In genomic region chr3:133339411-133339823, GRCm38 (mm10) we compare ENCODE assay signal across 8 mouse cellular contexts. TPM values are rescaled to one million over a fixed set of nuclear protein-coding genes. Genes with fewer than 3 reads are reported as not detected.
DNase-seq lines count a peak whose midpoint lies in the region; ATAC-seq lines count a peak whose summit lies in the region.

No protein-coding gene starts in this region.

- H3K27me3 ChIP-seq in intestine, embryonic 16.5 days (replicated peaks; ENCODE audit: control insufficient read depth, insufficient read depth, low read length), result no peaks in the 10 kb centered on the region
- H3K27me3 ChIP-seq in stomach, embryonic 15.5 days (replicated peaks), result no peaks in the 10 kb centered on the region

- DNase-seq in heart, adult 11 months, result peak; percentile 92
- DNase-seq in heart, postnatal 25 days (ENCODE audit: low spot score), result no peak
- DNase-seq in Muller cell, postnatal 12 days (ENCODE audit: inconsistent ontology term), result peak; percentile 31
- DNase-seq in gastrocnemius, postnatal 14 days, result peak; percentile 44
- DNase-seq in lung, postnatal 36 days, result peak; percentile 38
- DNase-seq in embryo, embryonic 10 days (ENCODE audit: low spot score), result no peak

- peak; percentile 80 for ATAC-seq in intestine, embryonic 16.5 days
- ATAC-seq in stomach, embryonic 15.5 days (ENCODE audit: insufficient read depth, low FRiP score, low read depth), result peak; percentile 78

- H3K27ac ChIP-seq in intestine, embryonic 16.5 days (ENCODE audit: low read length), result no peak overlapping the region
- H3K27ac ChIP-seq in stomach, embryonic 15.5 days, result no peak overlapping the region

- no peak overlapping the region for H3K4me3 ChIP-seq in intestine, embryonic 16.5 days (ENCODE audit: low read length)
- H3K4me3 ChIP-seq in stomach, embryonic 15.5 days (replicated peaks), result no peak overlapping the region

- intact Hi-C loops in heart, postnatal 25 days (cut with DNase I), result no loop called here
- intact Hi-C loops in gastrocnemius, postnatal 14 days (cut with DNase I; ENCODE audit: low total_unique reads), result no loop called here

- peaks cover 6% of the 10 kb centered on the region; the same call in 1 of the 2 replicates for H3K36me3 ChIP-seq in intestine, embryonic 16.5 days (ENCODE audit: control insufficient read depth, insufficient read depth, low read length)
- H3K36me3 ChIP-seq in stomach, embryonic 15.5 days, result peaks cover 10% of the 10 kb centered on the region; the same call in 1 of the 2 replicates

- no peaks in the 10 kb centered on the region for H3K9me3 ChIP-seq in intestine, embryonic 16.5 days (ENCODE audit: control insufficient read depth, low read length)
- no peaks in the 10 kb centered on the region for H3K9me3 ChIP-seq in stomach, embryonic 15.5 days

- H3K4me1 ChIP-seq in intestine, embryonic 16.5 days (ENCODE audit: control insufficient read depth, insufficient read depth, low read length), result peaks cover 6% of the 10 kb centered on the region
- peaks cover 5% of the 10 kb centered on the region for H3K4me1 ChIP-seq in stomach, embryonic 15.5 days

- 32% methylated on average over 11 of the region's 11 CpGs for WGBS in intestine, embryonic 16.5 days
- WGBS in stomach, embryonic 15.5 days, result 23% methylated on average over 11 of the region's 11 CpGs

- H3K9ac ChIP-seq in intestine, embryonic 16.5 days (ENCODE audit: low read depth, low read length), result no peak overlapping the region
- H3K9ac ChIP-seq in stomach, embryonic 15.5 days, result no peak overlapping the region

- H3K4me2 ChIP-seq in intestine, embryonic 16.5 days (ENCODE audit: low read depth, low read length), result no peak overlapping the region
- no peak overlapping the region for H3K4me2 ChIP-seq in stomach, embryonic 15.5 days

RNA-seq across cellular contexts. Expression of gene Ppa2, which starts 29.5 kb away (rescaled TPM):
- total RNA-seq in heart, postnatal 25 days (2021), result 100 to 1,000 TPM; 135 TPM
- total RNA-seq in gastrocnemius, postnatal 14 days (2021), result 10 to 100 TPM; 44.1 to 44.5 TPM
- 146 and 149 TPM in 2 replicates for polyA plus RNA-seq in intestine, embryonic 16.5 days (2015; fragmentation: Nextera tagmentation; extraction: Ambion mirVana)
- polyA plus RNA-seq in stomach, embryonic 15.5 days (2015; fragmentation: Nextera tagmentation; extraction: Ambion mirVana), result 95.6 and 103 TPM in 2 replicates

Comparison
In these comparisons a context has a peak if more than half of its experiments do, and no peak if none do; other contexts are left out.
1. DNase-seq: peak in heart, adult 11 months (single experiment), Muller cell, postnatal 12 days (single experiment), gastrocnemius, postnatal 14 days (single experiment) and lung, postnatal 36 days (single experiment); none in heart, postnatal 25 days (single experiment) and embryo, embryonic 10 days (single experiment).